Mouse (Mus musculus): ENCODE measurements at regions not wholly inside any gene's neighbourhood (a gene's known extent, or its start where the extent isn't known, plus 50 kb on each side); places are given as distances from the start of the nearest gene placed in this dataset.

GRCm38 (mm10) chr13:71529397-71530122 is 434.0 kb downstream of the Irx1 start:
- Histone ChIP-seq H3K4me3 (ENCODE audit: low read depth, low read length) (no peak overlapping the region), H3K27me3 (ENCODE audit: control insufficient read depth, insufficient read depth, low read length) (no peaks in the 10 kb centered on the region), H3K4me1 (replicated peaks; ENCODE audit: control insufficient read depth, insufficient read depth) (no peaks in the 10 kb centered on the region), H3K9me3 (ENCODE audit: control insufficient read depth, low read length) (no peaks in the 10 kb centered on the region), H3K9ac (ENCODE audit: low read length) (no peak overlapping the region), H3K4me2 (replicated peaks; ENCODE audit: low read depth) (no peak overlapping the region), H3K27ac (replicated peaks) (no peak overlapping the region), H3K36me3 (ENCODE audit: control insufficient read depth, insufficient read depth, low read length) (no peaks in the 10 kb centered on the region)
- ATAC-seq (ENCODE audit: low FRiP score, low TSS enrichment), result peak; percentile 86
- peak; percentile 34 for DNase-seq (ENCODE audit: low spot score)
- 49% methylated on average over 14 of the region's 14 CpGs for WGBS
- TF ChIP-seq EP300 (optimal IDR thresholded peaks at IDR 0.05) (no peak), CTCF (IDR thresholded peaks at IDR 0.05; ENCODE audit: low read depth) (no peak)

- no peaks in the 10 kb centered on the region for H3K4me1 ChIP-seq (replicated peaks; ENCODE audit: control insufficient read depth, insufficient read depth)
- 75% methylated on average over 1 of the region's 1 CpGs for WGBS
- H3K9me3 ChIP-seq (ENCODE audit: control insufficient read depth, low read length), result no peaks in the 10 kb centered on the region
- no peak for DNase-seq (ENCODE audit: low spot score)
- H3K4me3 ChIP-seq (ENCODE audit: low read depth, low read length), result no peak overlapping the region
- H3K27ac ChIP-seq (replicated peaks), result no peak overlapping the region
- no peaks in the 10 kb centered on the region for H3K36me3 ChIP-seq (ENCODE audit: control insufficient read depth, insufficient read depth, low read length)
- TF ChIP-seq EP300 (optimal IDR thresholded peaks at IDR 0.05) (no peak), CTCF (IDR thresholded peaks at IDR 0.05; ENCODE audit: low read depth) (no peak)
- ATAC-seq (ENCODE audit: low FRiP score, low TSS enrichment), result no peak
- no peak overlapping the region for H3K9ac ChIP-seq (ENCODE audit: low read length)
- no peaks in the 10 kb centered on the region for H3K27me3 ChIP-seq (ENCODE audit: control insufficient read depth, insufficient read depth, low read length)
- no peak overlapping the region for H3K4me2 ChIP-seq (replicated peaks; ENCODE audit: low read depth)
Observed at GRCm38 (mm10) chr13:71517776-71518175, 445.7 kb downstream of the Irx1 start.

GRCm38 (mm10) chr13:71513204-71513603 is 450.3 kb downstream of the Irx1 start:
- DNase-seq (ENCODE audit: low spot score) (no peak), ATAC-seq (ENCODE audit: low FRiP score, low TSS enrichment) (no peak)
- Histone ChIP-seq H3K9ac (ENCODE audit: low read length) (no peak overlapping the region), H3K4me3 (ENCODE audit: low read depth, low read length) (no peak overlapping the region), H3K9me3 (ENCODE audit: control insufficient read depth, low read length) (no peaks in the 10 kb centered on the region), H3K4me2 (replicated peaks; ENCODE audit: low read depth) (no peak overlapping the region), H3K4me1 (replicated peaks; ENCODE audit: control insufficient read depth, insufficient read depth) (0 out of 2 replicates have a peak, but pooled peaks cover under 1% of the 10 kb centered on the region), H3K27ac (replicated peaks) (no peak overlapping the region), H3K36me3 (ENCODE audit: control insufficient read depth, insufficient read depth, low read length) (no peaks in the 10 kb centered on the region), H3K27me3 (ENCODE audit: control insufficient read depth, insufficient read depth, low read length) (no peaks in the 10 kb centered on the region)
- TF ChIP-seq EP300 (optimal IDR thresholded peaks at IDR 0.05), result no peak
- TF ChIP-seq CTCF (IDR thresholded peaks at IDR 0.05; ENCODE audit: low read depth), result no peak
- WGBS, result 59% methylated on average over 6 of the region's 6 CpGs

- ATAC-seq (ENCODE audit: low FRiP score, low TSS enrichment) (no peak), DNase-seq (ENCODE audit: low spot score) (peak; percentile 21)
- H3K4me2 ChIP-seq (replicated peaks; ENCODE audit: low read depth), result no peak overlapping the region
- H3K4me3 ChIP-seq (ENCODE audit: low read depth, low read length), result no peak overlapping the region
- no peak for TF ChIP-seq EP300 (optimal IDR thresholded peaks at IDR 0.05)
- TF ChIP-seq CTCF (IDR thresholded peaks at IDR 0.05; ENCODE audit: low read depth), result no peak
- H3K36me3 ChIP-seq (ENCODE audit: control insufficient read depth, insufficient read depth, low read length), result no peaks in the 10 kb centered on the region
- 13% methylated on average over 9 of the region's 9 CpGs for WGBS
- no peaks in the 10 kb centered on the region for H3K9me3 ChIP-seq (ENCODE audit: control insufficient read depth, low read length)
- no peaks in the 10 kb centered on the region for H3K27me3 ChIP-seq (ENCODE audit: control insufficient read depth, insufficient read depth, low read length)
- no peak overlapping the region for H3K27ac ChIP-seq (replicated peaks)
- H3K9ac ChIP-seq (ENCODE audit: low read length), result no peak overlapping the region
- 0 out of 2 replicates have a peak, but pooled peaks cover 4% of the 10 kb centered on the region for H3K4me1 ChIP-seq (replicated peaks; ENCODE audit: control insufficient read depth, insufficient read depth)
Observed at GRCm38 (mm10) chr13:71507956-71508401, 455.5 kb downstream of the Irx1 start.

GRCm38 (mm10) chr13:71507421-71507931 is 456.0 kb downstream of the Irx1 start:
- H3K9ac ChIP-seq (ENCODE audit: low read length), result no peak overlapping the region
- ATAC-seq (ENCODE audit: low FRiP score, low TSS enrichment) (peak; percentile 53; the same call in 1 of the 2 replicates), DNase-seq (ENCODE audit: low spot score) (peak; percentile 53)
- TF ChIP-seq CTCF (IDR thresholded peaks at IDR 0.05; ENCODE audit: low read depth) (no peak), EP300 (optimal IDR thresholded peaks at IDR 0.05) (no peak)
- no peak overlapping the region for H3K27ac ChIP-seq (replicated peaks)
- H3K4me3 ChIP-seq (ENCODE audit: low read depth, low read length), result no peak overlapping the region
- 0 out of 2 replicates have a peak, but pooled peaks cover 4% of the 10 kb centered on the region for H3K4me1 ChIP-seq (replicated peaks; ENCODE audit: control insufficient read depth, insufficient read depth)
- no peaks in the 10 kb centered on the region for H3K27me3 ChIP-seq (ENCODE audit: control insufficient read depth, insufficient read depth, low read length)
- no peaks in the 10 kb centered on the region for H3K9me3 ChIP-seq (ENCODE audit: control insufficient read depth, low read length)
- no peaks in the 10 kb centered on the region for H3K36me3 ChIP-seq (ENCODE audit: control insufficient read depth, insufficient read depth, low read length)
- H3K4me2 ChIP-seq (replicated peaks; ENCODE audit: low read depth), result peak overlapping the region; percentile 32; the same call in 1 of the 2 replicates
- WGBS, result 21% methylated on average over 10 of the region's 10 CpGs

- Histone ChIP-seq H3K27me3 (ENCODE audit: control insufficient read depth, insufficient read depth, low read length) (no peaks in the 10 kb centered on the region), H3K4me3 (ENCODE audit: low read depth, low read length) (no peak overlapping the region), H3K9ac (ENCODE audit: low read length) (no peak overlapping the region), H3K27ac (replicated peaks) (no peak overlapping the region), H3K9me3 (ENCODE audit: control insufficient read depth, low read length) (no peaks in the 10 kb centered on the region), H3K36me3 (ENCODE audit: control insufficient read depth, insufficient read depth, low read length) (no peaks in the 10 kb centered on the region), H3K4me2 (replicated peaks; ENCODE audit: low read depth) (no peak overlapping the region), H3K4me1 (replicated peaks; ENCODE audit: control insufficient read depth, insufficient read depth) (0 out of 2 replicates have a peak, but pooled peaks cover 4% of the 10 kb centered on the region)
- no peak for TF ChIP-seq EP300 (optimal IDR thresholded peaks at IDR 0.05)
- no peak for TF ChIP-seq CTCF (IDR thresholded peaks at IDR 0.05; ENCODE audit: low read depth)
- ATAC-seq (ENCODE audit: low FRiP score, low TSS enrichment) (no peak), DNase-seq (ENCODE audit: low spot score) (no peak)
- WGBS, result 33% methylated on average over 7 of the region's 7 CpGs
Observed at GRCm38 (mm10) chr13:71506777-71507176, 456.7 kb downstream of the Irx1 start.
